Mouse (Mus musculus): ENCODE results near the gene Tas2r102.

Tas2r102 gene

GRCm38 (mm10) chr6:132761831-132762230 is at the start of gene Tas2r102:
TSS of gene Tas2r102 (plus strand) at chr6:132762131.
- DNase-seq (ENCODE audit: low spot score): no peak

- no peak for DNase-seq (ENCODE audit: low spot score)
Measured at GRCm38 (mm10) chr6:132737935-132738334, 24.0 kb upstream of the Tas2r102 start, which contains the start of gene Tas2r115. TSS of gene Tas2r115 (minus strand) at chr6:132738035.

DNA sequence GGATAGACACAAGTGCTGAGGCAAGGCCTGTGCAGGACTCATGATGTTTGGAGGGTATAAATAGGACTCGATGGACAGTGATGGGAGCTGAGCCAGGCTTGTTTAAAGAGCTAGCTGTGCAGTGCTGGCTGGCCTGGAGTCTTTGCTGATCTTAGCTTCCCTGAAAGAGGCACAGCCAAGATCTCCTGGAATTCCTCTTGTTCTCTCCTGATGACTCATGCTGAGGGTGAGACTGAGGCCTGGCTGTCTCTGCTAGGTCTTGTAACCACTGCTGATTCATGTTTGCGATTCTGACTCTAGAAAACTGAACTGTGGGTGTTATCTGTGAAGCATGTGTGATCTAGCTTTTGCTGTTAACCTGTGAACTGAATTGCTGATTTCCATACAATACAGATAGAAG is 11.7 kb upstream of the Tas2r102 start:
- DNase-seq (ENCODE audit: low spot score): peak; percentile 1

GRCm38 (mm10) chr6:132754430-132754829 is 7.5 kb upstream of the Tas2r102 start, which contains the start of gene Tas2r124:
TSS of gene Tas2r124 (plus strand) at chr6:132754730.
- DNase-seq (ENCODE audit: low spot score): no peak

- no peak for DNase-seq (ENCODE audit: low spot score)
Measured at GRCm38 (mm10) chr6:132778062-132778461, 16.1 kb downstream of the Tas2r102 start, which contains the start of gene Tas2r136. TSS of gene Tas2r136 (minus strand) at chr6:132778162.

- no peak for DNase-seq (ENCODE audit: low spot score)
Measured at GRCm38 (mm10) chr6:132795393-132795792, 33.5 kb downstream of the Tas2r102 start.

- no peak for DNase-seq (ENCODE audit: low spot score)
Measured at GRCm38 (mm10) chr6:132802518-132802917, 40.6 kb downstream of the Tas2r102 start, which contains the start of gene Tas2r117. TSS of gene Tas2r117 (plus strand) at chr6:132802818.
